Mouse (Mus musculus) embryonic fibroblast, embryonic 13.5 days (primary cell): ENCODE results near the gene Rufy1.

Experiments
- CTCF ChIP-seq: IDR thresholded peaks from 2 replicates; pipeline ENCODE4 v1.5.1; 2011; ENCODE audit warnings: mild to moderate bottlenecking, control low read depth, low read length, moderate library complexity, borderline replicate concordance; ENCODE audit not compliant: insufficient read depth
- POLR2A ChIP-seq: IDR thresholded peaks from 2 replicates; pipeline ENCODE4 v1.6.1; 2011; ENCODE audit warnings: low read depth, mild to moderate bottlenecking, control low read depth, low read length, moderate library complexity

DNA sequence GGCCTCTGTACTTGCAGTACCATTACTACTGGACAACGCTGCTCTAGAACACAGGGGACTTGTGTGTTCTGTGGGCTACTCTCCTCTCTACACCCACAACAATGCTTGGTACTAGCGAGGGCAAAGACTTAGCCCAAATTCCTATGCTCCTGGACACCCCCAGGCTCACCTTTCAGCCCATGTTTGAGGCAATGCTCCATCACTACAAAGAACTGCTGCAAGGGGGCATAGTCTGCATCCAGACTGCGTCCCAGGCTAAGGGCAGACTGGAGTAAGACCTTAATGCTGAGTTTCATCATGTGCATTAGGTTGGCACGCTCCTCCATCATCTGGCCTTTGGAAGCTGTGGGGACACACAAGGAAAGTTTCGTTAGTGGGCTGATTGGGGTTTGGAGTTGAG, 9.5 kb downstream of the Rufy1 start:
- no peak for TF ChIP-seq POLR2A
- no peak for TF ChIP-seq CTCF
